Mouse (Mus musculus) neural tube, embryonic 12.5 days (tissue): ENCODE data around the gene Fyb. TPM values are rescaled to one million over a fixed set of nuclear protein-coding genes. Genes with fewer than 3 reads are reported as not detected.
A peak's percentile ranks its signal among the peaks of the same experiment; 100 is the strongest.

ENCODE experiments used
- ATAC-seq: fragments of 200-750 bp; cut with Nextera tagmentation; 2 replicates; pipeline ENCODE4 v1.8.0; 2017; ENCODE audit warnings: low read depth, mild to moderate bottlenecking, moderate TSS enrichment, moderate library complexity; ENCODE audit not compliant: low FRiP score
- H3K27ac ChIP-seq: fragments of 300-500 bp; sonication (generic); 2 replicates; pipeline ENCODE4 v1.5.1; 2016
- H3K27me3 ChIP-seq: fragments of 300-500 bp; sonication (generic); replicated peaks from 2 replicates; pipeline ENCODE4 v1.6.1; 2016; ENCODE audit warnings: mild to moderate bottlenecking
- H3K36me3 ChIP-seq: fragments of 300-500 bp; sonication (generic); 2 replicates; pipeline ENCODE4 v1.6.1; 2016; ENCODE audit warnings: mild to moderate bottlenecking
- H3K4me1 ChIP-seq: fragments of 300-500 bp; sonication (generic); 2 replicates; pipeline ENCODE4 v1.6.1; 2016
- H3K4me2 ChIP-seq: fragments of 300-500 bp; sonication (generic); replicated peaks from 2 replicates; pipeline ENCODE4 v1.6.1; 2016; ENCODE audit warnings: mild to moderate bottlenecking
- H3K4me3 ChIP-seq: fragments of 300-500 bp; sonication (generic); 2 replicates; pipeline ENCODE4 v1.5.1; 2016
- H3K9ac ChIP-seq: fragments of 300-500 bp; sonication (generic); 2 replicates; pipeline ENCODE4 v1.6.1; 2016; ENCODE audit warnings: mild to moderate bottlenecking
- H3K9me3 ChIP-seq: fragments of 300-500 bp; sonication (generic); 2 replicates; pipeline ENCODE4 v1.6.1; 2016; ENCODE audit warnings: mild to moderate bottlenecking
- WGBS: fragments of 180-500 bp; shearing (Covaris S2); methylation state at CpG from one replicate; pipeline ENCODE4 v1.1.7; 2016; 5-methylcytosine and 5-hydroxymethylcytosine counted together
- polyA plus RNA-seq: library from polyadenylated mRNA; unstranded; fragments of >200 nt; fragmentation: Nextera tagmentation; extraction: Ambion mirVana; gene quantifications from 2 replicates; pipeline ENCODE4 v1.2.1, GENCODE M21; 2016

The Fyb gene
- polyA plus RNA-seq, 1 experiment from 2014 or later = 3.2 TPM

DNA sequence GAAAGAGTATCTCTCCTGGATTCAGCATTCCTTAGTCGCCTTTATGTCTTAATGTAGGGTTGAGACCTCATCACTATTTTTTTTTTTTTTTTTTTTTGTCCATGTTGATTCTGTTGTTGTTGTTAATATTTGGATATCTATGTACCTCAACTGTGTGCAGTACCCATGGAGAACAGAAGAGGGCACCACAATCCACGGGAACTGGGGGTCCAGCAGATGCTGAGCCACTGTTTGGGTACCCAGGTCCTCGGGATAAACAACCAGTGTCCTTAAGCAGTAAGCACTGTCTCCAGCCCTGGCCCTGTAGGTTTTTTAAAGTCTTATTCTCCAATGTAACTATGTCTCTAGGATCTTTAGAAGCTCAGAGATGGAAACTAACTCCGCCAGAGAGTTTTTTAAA, 43.2 kb downstream of the Fyb start:
- H3K9me3 ChIP-seq = no peaks in the 10 kb centered on the region
- H3K27ac ChIP-seq = no peak overlapping the region
- no peak overlapping the region for H3K9ac ChIP-seq
- no peaks in the 10 kb centered on the region for H3K27me3 ChIP-seq
- H3K4me2 ChIP-seq = no peak overlapping the region
- 94% methylated on average over 4 of the region's 4 CpGs for WGBS
- ATAC-seq = no peak
- no peak overlapping the region for H3K4me3 ChIP-seq
- no peaks in the 10 kb centered on the region for H3K4me1 ChIP-seq
- no peaks in the 10 kb centered on the region for H3K36me3 ChIP-seq

DNA sequence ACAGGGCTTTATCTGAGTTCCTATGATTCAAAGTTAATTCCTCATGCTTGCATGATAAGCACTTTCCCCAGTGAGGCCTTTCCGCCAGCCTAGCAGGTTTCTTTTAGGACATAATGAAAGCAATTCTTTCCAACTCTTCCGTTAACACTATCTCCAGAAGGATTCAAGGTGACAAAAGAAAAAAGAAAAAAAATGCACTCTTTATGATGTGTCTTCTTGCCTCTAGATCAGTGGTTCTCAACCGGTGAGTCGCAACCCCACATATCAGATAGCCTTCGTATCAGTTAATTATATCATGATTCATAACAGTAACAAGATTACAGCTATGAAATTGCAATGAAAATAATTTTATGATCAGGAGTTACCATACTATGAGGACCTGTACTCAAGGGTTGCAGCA, 45.3 kb downstream of the Fyb start:
- Histone ChIP-seq H3K27me3 (no peaks in the 10 kb centered on the region), H3K4me2 (no peak overlapping the region), H3K4me1 (no peaks in the 10 kb centered on the region), H3K9me3 (no peaks in the 10 kb centered on the region), H3K27ac (no peak overlapping the region), H3K9ac (no peak overlapping the region), H3K4me3 (no peak overlapping the region), H3K36me3 (no peaks in the 10 kb centered on the region)
- ATAC-seq = no peak
- 94% methylated on average over 5 of the region's 5 CpGs for WGBS

DNA sequence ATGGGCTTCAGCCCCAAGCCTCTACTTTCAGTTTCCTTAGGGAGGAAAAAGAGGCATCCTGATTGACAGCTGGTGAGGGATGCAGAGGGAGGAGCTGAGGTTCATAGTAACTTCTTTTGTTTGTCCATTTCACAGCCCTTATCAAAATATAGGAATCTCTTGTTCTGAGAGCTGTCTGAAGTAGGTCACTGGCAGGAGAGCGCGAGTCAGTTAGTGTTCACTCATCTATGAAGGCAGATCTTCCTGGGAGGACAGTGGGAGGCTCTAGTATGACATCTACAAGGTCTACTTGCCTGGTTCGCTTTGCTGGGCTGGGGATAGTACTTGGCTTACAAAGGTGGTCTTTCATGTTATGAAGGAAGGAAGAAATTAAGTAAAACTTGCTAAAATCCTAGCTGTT, 46.0 kb downstream of the Fyb start:
- H3K9me3 ChIP-seq = no peaks in the 10 kb centered on the region
- 89% methylated on average over 3 of the region's 3 CpGs for WGBS
- H3K27me3 ChIP-seq = no peaks in the 10 kb centered on the region
- H3K9ac ChIP-seq = no peak overlapping the region
- ATAC-seq = no peak
- H3K4me3 ChIP-seq = no peak overlapping the region
- no peak overlapping the region for H3K4me2 ChIP-seq
- no peaks in the 10 kb centered on the region for H3K36me3 ChIP-seq
- no peaks in the 10 kb centered on the region for H3K4me1 ChIP-seq
- no peak overlapping the region for H3K27ac ChIP-seq

DNA sequence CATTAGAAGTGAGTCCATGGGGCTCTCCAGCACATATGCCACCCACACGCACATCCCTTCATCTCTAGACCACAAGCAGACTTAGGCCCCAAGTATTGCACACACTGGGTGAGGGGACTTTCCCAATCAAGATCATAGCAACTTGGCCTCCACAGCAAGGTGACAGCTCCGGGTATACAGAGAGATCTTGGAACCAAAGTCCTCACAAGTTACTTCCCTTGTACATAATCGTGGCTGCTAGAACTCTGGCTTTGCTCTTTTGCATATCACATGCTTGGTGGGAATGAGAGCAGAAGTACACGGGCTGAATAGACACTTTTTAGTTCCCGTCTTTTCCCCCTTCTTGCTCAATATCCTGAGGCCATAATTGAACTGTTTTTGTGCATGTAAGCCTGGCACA, 46.4 kb downstream of the Fyb start:
- Histone ChIP-seq H3K27ac (no peak overlapping the region), H3K4me1 (no peaks in the 10 kb centered on the region), H3K27me3 (no peaks in the 10 kb centered on the region), H3K36me3 (no peaks in the 10 kb centered on the region), H3K9ac (no peak overlapping the region), H3K4me3 (no peak overlapping the region), H3K4me2 (no peak overlapping the region), H3K9me3 (no peaks in the 10 kb centered on the region)
- 84% methylated on average over 5 of the region's 5 CpGs for WGBS
- no peak for ATAC-seq

DNA sequence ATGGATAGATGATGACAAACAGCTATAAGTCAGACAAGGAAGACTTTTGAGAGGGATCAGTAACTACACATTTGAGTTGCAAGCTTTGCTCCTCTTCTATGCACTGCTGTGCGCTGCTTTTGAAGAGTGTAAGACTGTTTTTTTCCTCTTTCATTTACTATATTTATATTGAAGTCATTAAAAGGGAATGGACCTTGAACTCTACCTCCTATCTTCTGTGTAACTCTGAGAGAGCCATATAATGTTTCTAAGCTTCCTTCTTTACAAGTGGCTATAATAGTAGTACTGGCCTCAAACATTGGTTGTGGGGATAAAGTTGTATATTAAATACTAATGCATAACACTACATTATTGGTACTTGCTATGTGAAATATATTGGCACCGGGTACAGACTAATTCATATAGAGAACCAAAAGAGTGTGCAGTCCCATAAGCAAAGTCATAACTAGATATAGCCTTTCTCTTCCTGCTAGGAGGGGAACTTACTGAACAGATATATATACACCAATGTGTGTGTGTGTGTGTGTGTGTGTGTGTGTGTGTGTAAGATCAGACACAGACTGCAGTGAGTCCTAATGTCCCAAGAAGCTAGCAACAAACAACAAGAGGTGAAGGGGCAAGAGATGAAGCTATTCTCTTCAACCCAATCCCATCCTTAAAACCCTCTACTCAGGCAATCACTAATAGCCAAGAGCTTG, 47.7 kb downstream of the Fyb start:
- no peak overlapping the region for H3K9ac ChIP-seq
- H3K4me3 ChIP-seq = no peak overlapping the region
- no peak overlapping the region for H3K27ac ChIP-seq
- H3K36me3 ChIP-seq = no peaks in the 10 kb centered on the region
- no peaks in the 10 kb centered on the region for H3K27me3 ChIP-seq
- H3K4me2 ChIP-seq = no peak overlapping the region
- no peaks in the 10 kb centered on the region for H3K9me3 ChIP-seq
- 92% methylated on average over 2 of the region's 2 CpGs for WGBS
- 0 out of 2 replicates have a peak, but pooled peaks have one; percentile 2 for ATAC-seq
- no peaks in the 10 kb centered on the region for H3K4me1 ChIP-seq

DNA sequence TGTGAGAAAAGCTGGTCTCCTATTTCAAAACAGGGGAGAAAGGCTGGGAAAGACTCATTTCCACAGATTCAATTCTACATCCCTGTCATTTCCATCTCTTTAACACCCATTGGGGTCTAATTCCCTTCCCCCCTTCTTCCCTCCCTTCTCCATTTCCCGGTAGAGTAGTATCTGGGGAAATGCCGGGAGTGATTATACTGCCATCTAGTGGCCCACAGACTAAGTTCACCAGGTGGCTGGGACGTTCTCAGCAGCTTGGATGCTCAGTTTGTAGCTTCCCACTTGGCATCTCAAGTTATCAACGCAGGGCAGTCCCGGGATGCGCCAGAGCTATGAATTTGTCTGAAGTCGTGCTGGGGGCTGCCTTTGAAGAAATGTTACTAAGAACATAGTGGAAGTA, 48.2 kb downstream of the Fyb start:
- no peaks in the 10 kb centered on the region for H3K36me3 ChIP-seq
- H3K4me3 ChIP-seq = no peak overlapping the region
- no peaks in the 10 kb centered on the region for H3K4me1 ChIP-seq
- no peaks in the 10 kb centered on the region for H3K9me3 ChIP-seq
- 15% methylated on average over 7 of the region's 7 CpGs for WGBS
- H3K27ac ChIP-seq = no peak overlapping the region
- no peaks in the 10 kb centered on the region for H3K27me3 ChIP-seq
- no peak overlapping the region for H3K4me2 ChIP-seq
- no peak overlapping the region for H3K9ac ChIP-seq
- peak; percentile 85; the same call in 1 of the 2 replicates for ATAC-seq

DNA sequence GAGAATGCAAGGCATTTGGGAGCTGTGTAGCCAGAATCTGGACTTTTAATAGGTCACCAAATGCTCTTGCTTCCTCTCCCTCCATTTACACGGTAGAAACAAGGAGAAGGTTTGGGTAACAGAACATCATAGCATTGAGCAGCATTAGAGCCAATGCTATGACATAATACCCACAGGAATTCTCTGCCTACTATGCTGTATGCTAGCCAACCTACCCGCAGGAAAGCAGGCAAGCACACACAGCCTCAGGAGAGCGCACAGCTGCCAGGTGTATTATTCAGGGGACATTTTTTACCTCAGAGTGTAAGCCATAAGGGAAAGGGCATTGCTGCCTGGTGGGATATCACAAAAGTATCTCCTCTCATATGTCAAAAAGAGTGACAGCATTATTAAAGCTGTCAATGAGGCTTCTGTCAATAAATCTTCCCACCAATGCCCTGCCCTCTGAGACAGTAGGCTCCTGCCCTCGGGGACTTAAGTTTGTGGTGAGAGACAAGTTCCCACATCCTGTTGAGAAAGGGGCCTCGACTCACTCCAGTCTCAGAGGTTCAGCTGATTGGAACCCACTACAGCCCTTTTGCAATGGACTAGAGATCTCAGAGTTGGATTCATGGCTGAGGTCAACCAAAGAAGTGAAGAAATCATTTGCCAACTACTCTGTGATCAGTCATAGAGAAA, 51.8 kb downstream of the Fyb start:
- no peaks in the 10 kb centered on the region for H3K36me3 ChIP-seq
- no peaks in the 10 kb centered on the region for H3K27me3 ChIP-seq
- no peaks in the 10 kb centered on the region for H3K4me1 ChIP-seq
- H3K27ac ChIP-seq = no peak overlapping the region
- H3K4me3 ChIP-seq = no peak overlapping the region
- H3K4me2 ChIP-seq = no peak overlapping the region
- no peak overlapping the region for H3K9ac ChIP-seq
- ATAC-seq = no peak
- H3K9me3 ChIP-seq = no peaks in the 10 kb centered on the region
- 62% methylated on average over 5 of the region's 5 CpGs for WGBS

DNA sequence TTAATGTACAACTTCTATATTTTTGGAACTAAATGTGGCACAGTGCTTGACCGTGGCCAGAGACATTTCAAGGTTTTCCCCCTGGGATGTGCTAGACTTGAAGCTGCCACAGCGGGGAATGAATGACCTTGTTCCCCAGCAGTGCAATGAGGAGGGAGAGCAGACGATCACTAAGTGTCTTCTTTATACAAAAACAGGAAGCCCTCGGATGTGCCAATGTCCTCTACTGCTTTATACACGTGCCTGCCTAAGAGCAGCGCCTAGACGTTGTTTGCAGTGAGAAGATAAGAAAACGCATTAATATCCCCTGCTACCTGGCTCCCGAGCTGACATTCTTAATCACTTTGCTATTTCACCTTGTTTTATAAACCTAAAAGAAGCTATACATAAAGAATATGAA, 55.3 kb downstream of the Fyb start:
- H3K27ac ChIP-seq = no peak overlapping the region
- H3K9ac ChIP-seq = no peak overlapping the region
- no peaks in the 10 kb centered on the region for H3K4me1 ChIP-seq
- no peak overlapping the region for H3K4me2 ChIP-seq
- H3K9me3 ChIP-seq = no peaks in the 10 kb centered on the region
- no peaks in the 10 kb centered on the region for H3K36me3 ChIP-seq
- WGBS = 79% methylated on average over 9 of the region's 9 CpGs
- H3K27me3 ChIP-seq = no peaks in the 10 kb centered on the region
- no peak for ATAC-seq
- H3K4me3 ChIP-seq = no peak overlapping the region

DNA sequence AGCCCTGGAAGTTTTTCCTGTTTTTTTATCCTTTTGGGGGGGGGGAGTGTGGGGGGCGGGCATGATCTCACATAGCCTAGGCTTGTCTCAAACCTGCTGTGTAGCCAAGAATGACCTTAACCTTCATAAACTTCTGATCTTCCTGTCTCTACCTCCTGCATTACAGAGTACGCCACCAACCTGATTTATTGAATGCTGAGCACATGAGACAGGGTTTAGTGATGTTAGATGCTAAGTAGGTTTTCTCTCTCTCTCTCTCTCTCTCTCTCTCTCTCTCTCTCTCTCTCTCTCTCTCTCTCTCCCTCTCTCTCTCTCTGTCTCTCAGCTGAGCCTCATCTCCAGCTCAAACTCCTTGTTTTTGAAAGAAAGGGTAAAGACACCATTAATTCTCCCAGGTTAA, 56.0 kb downstream of the Fyb start:
- no peak overlapping the region for H3K27ac ChIP-seq
- no peaks in the 10 kb centered on the region for H3K27me3 ChIP-seq
- no peaks in the 10 kb centered on the region for H3K9me3 ChIP-seq
- no peak overlapping the region for H3K4me3 ChIP-seq
- no peaks in the 10 kb centered on the region for H3K4me1 ChIP-seq
- no peak overlapping the region for H3K4me2 ChIP-seq
- H3K9ac ChIP-seq = no peak overlapping the region
- 79% methylated on average over 2 of the region's 2 CpGs for WGBS
- no peak for ATAC-seq
- no peaks in the 10 kb centered on the region for H3K36me3 ChIP-seq

DNA sequence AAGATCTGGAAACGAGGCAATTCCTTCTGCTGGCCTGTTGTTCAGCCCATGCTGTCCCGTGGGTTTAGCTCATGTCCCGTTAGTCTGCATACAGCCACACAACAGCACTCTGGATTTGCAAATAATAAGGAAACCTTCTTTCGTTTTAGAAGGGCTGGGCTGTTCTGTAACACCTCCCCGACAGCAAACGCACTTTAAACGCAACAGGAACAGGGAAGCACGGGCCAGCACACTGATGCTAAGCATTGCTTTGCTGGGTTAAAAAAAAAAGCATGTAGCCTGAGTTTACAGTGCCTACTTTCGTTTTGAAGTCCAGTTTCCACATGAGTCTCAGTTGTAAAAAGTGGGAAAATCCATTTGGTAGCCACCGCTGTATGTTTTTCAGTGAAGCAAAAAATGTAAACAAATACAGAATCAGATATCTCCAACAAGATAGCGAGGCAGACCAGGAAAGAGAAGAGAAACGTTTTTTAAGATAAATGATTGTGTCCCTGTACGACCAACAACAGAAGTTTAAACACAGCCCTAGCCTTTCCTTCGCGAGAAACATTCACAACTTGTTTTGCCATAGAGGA, 56.6 kb downstream of the Fyb start:
- WGBS = 80% methylated on average over 15 of the region's 15 CpGs
- Histone ChIP-seq H3K4me2 (no peak overlapping the region), H3K9me3 (no peaks in the 10 kb centered on the region), H3K9ac (no peak overlapping the region), H3K4me3 (no peak overlapping the region), H3K36me3 (no peaks in the 10 kb centered on the region), H3K27me3 (no peaks in the 10 kb centered on the region), H3K4me1 (no peaks in the 10 kb centered on the region), H3K27ac (no peak overlapping the region)
- no peak for ATAC-seq

DNA sequence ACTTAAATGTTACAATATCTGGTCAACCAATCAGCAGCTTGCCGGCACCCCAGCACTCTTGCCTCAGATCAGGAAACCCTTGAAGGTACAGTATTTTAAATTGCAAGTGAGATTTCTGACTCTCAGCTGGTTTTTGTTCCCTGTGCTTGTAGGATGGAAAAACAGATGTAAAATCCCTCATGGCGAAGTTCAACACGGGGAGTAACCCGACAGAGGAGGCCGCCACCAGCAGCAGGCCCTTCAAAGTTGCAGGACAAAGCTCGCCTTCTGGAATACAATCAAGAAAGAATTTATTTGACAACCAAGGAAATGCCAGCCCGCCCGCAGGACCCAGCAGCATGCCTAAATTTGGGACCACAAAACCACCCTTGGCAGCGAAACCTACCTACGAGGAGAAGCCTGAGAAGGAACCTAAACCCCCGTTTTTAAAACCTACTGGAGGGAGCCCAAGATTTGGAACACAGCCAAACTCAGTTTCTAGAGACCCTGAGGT, 57.2 kb downstream of the Fyb start:
- Histone ChIP-seq H3K4me1 (no peaks in the 10 kb centered on the region), H3K4me2 (no peak overlapping the region), H3K27me3 (no peaks in the 10 kb centered on the region), H3K9me3 (no peaks in the 10 kb centered on the region), H3K4me3 (no peak overlapping the region), H3K9ac (no peak overlapping the region), H3K27ac (no peak overlapping the region), H3K36me3 (no peaks in the 10 kb centered on the region)
- ATAC-seq = no peak
- WGBS = 84% methylated on average over 11 of the region's 11 CpGs

DNA sequence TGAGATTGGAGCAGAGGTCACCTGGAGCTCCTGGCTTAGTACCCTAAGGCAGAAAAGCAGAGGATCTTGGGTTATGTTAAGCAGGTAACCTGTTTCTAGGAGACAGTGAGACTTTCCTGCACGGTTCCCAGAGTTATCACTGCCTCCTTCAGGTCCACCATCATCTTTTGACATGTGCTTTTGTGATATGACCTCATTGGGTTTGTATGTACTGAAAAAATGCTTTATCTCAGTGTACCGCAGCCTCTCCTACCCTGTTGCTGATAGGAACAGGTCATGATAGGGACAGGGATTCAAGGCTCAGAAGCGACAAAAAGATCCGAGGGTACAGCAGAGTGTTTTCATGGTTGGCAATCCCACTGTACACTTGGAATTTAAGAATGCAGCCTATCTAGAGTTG, 62.0 kb downstream of the Fyb start:
- Histone ChIP-seq H3K4me2 (no peak overlapping the region), H3K9me3 (no peaks in the 10 kb centered on the region), H3K4me3 (no peak overlapping the region), H3K27me3 (no peaks in the 10 kb centered on the region), H3K27ac (no peak overlapping the region), H3K4me1 (no peaks in the 10 kb centered on the region), H3K36me3 (no peaks in the 10 kb centered on the region), H3K9ac (no peak overlapping the region)
- ATAC-seq = no peak
- WGBS = 88% methylated on average over 4 of the region's 4 CpGs
